Mouse (Mus musculus) testis, adult 2 months (tissue): ENCODE data around the gene Tmem51.

Experiments
- CTCF ChIP-seq: fragments of 200-500 bp; IDR thresholded peaks from 2 replicates; pipeline ENCODE4 v1.5.1; 2012; ENCODE audit warnings: low read depth, mild to moderate bottlenecking, inconsistent platforms, low read length, moderate library complexity; ENCODE audit not compliant: control insufficient read depth, insufficient read depth, insufficient replicate concordance
- POLR2A ChIP-seq: fragments of 200-500 bp; IDR thresholded peaks from 2 replicates; pipeline ENCODE4 v1.6.1; 2012; ENCODE audit warnings: low read depth, mild to moderate bottlenecking, inconsistent platforms, low read length, moderate library complexity; ENCODE audit not compliant: control insufficient read depth

DNA sequence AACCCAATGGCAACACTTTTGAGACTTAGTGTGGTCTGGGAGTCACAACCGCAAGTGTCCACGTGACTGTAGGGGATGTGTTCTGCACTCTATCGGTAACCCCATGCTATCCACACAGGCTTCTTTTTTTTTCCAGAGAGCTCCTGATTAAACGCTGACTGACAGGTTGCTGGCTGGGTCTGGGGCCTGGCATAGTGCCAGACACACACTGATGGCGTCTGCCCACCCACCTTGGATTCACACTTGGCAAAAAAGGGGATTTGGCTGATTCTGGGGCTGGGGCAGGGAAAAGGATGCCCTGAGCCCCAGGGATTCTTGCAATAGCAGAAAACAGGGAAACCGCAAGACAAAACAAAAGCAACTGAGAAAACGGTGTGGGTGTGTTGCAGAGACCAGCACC, 88.0 kb downstream of the Tmem51 start:
- TF ChIP-seq CTCF (no peak), POLR2A (no peak)
